Mouse (Mus musculus): ENCODE measurements around the gene Lao1. TPM values are rescaled to one million over a fixed set of nuclear protein-coding genes. Genes with fewer than 3 reads are reported as not detected.
A peak's percentile ranks its signal among the peaks of the same experiment; 100 is the strongest.

Lao1 gene
- polyA plus RNA-seq, 1 experiment from 2014 or later = not detected

- Histone ChIP-seq H3K9ac (ENCODE audit: low read length) (no peak overlapping the region), H3K4me3 (ENCODE audit: low read length) (no peak overlapping the region), H3K9me3 (replicated peaks; ENCODE audit: control insufficient read depth, low read length) (no peaks in the 10 kb centered on the region), H3K27me3 (ENCODE audit: control insufficient read depth, insufficient read depth, low read length) (no peaks in the 10 kb centered on the region), H3K27ac (ENCODE audit: low read length) (no peak overlapping the region), H3K4me1 (ENCODE audit: control insufficient read depth, insufficient read depth, low read length) (peaks cover 13% of the 10 kb centered on the region), H3K4me2 (ENCODE audit: low read depth, low read length) (no peak overlapping the region), H3K36me3 (ENCODE audit: control insufficient read depth, insufficient read depth) (no peaks in the 10 kb centered on the region)
- 50% methylated on average over 6 of the region's 6 CpGs for WGBS
- 0 out of 2 replicates have a peak, but pooled peaks have one; percentile 30 for ATAC-seq (replicated peaks; ENCODE audit: extremely low read depth, insufficient read depth, low FRiP score)
Observed at GRCm38 (mm10) chr4:119008476-119008875, 47.1 kb downstream of the Lao1 start.

GRCm38 (mm10) chr4:119009814-119010213 is 48.4 kb downstream of the Lao1 start:
- no peaks in the 10 kb centered on the region for H3K9me3 ChIP-seq (replicated peaks; ENCODE audit: control insufficient read depth, low read length)
- H3K4me1 ChIP-seq (ENCODE audit: control insufficient read depth, insufficient read depth, low read length) = peaks cover 11% of the 10 kb centered on the region
- no peak overlapping the region for H3K9ac ChIP-seq (ENCODE audit: low read length)
- whole genome bisulfite sequencing = 62% methylated on average over 8 of the region's 8 CpGs
- no peaks in the 10 kb centered on the region for H3K27me3 ChIP-seq (ENCODE audit: control insufficient read depth, insufficient read depth, low read length)
- H3K4me3 ChIP-seq (ENCODE audit: low read length) = no peak overlapping the region
- no peaks in the 10 kb centered on the region for H3K36me3 ChIP-seq (ENCODE audit: control insufficient read depth, insufficient read depth)
- H3K27ac ChIP-seq (ENCODE audit: low read length) = no peak overlapping the region
- H3K4me2 ChIP-seq (ENCODE audit: low read depth, low read length) = no peak overlapping the region
- ATAC-seq (replicated peaks; ENCODE audit: extremely low read depth, insufficient read depth, low FRiP score) = no peak

- Histone ChIP-seq H3K27me3 (ENCODE audit: control insufficient read depth, insufficient read depth, low read length) (no peaks in the 10 kb centered on the region), H3K4me3 (ENCODE audit: low read length) (no peak overlapping the region), H3K4me1 (ENCODE audit: control insufficient read depth, insufficient read depth, low read length) (peaks cover 11% of the 10 kb centered on the region), H3K4me2 (ENCODE audit: low read depth, low read length) (no peak overlapping the region), H3K9me3 (replicated peaks; ENCODE audit: control insufficient read depth, low read length) (no peaks in the 10 kb centered on the region), H3K9ac (ENCODE audit: low read length) (no peak overlapping the region), H3K27ac (ENCODE audit: low read length) (no peak overlapping the region), H3K36me3 (ENCODE audit: control insufficient read depth, insufficient read depth) (no peaks in the 10 kb centered on the region)
- ATAC-seq (replicated peaks; ENCODE audit: extremely low read depth, insufficient read depth, low FRiP score) = no peak
- 67% methylated on average over 10 of the region's 10 CpGs for WGBS
Observed at GRCm38 (mm10) chr4:119011050-119011680, 49.8 kb downstream of the Lao1 start.

DNA sequence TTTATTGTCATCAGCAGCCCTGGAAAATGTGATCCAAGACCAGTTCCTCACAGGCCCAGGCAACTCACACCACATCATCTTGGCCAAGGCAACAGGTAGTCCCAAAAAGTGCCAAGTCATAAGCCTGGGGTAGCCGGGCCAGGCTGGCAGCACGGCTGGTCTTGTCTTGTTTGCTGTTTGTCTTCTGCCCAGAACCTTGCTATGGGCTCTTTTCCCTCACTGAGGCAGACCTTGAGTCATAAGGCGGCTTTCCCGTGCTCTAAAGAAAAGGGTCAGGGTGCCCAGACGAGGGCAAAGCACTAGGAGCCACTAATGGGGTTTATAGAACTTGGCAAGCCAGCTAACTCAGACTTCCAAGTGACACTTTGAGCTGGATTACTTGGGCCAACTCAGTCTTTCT is 51.7 kb downstream of the Lao1 start:
- peaks cover 11% of the 10 kb centered on the region for H3K4me1 ChIP-seq (ENCODE audit: control insufficient read depth, insufficient read depth, low read length)
- ATAC-seq (replicated peaks; ENCODE audit: extremely low read depth, insufficient read depth, low FRiP score) = no peak
- 88% methylated on average over 5 of the region's 5 CpGs for WGBS
- no peaks in the 10 kb centered on the region for H3K36me3 ChIP-seq (ENCODE audit: control insufficient read depth, insufficient read depth)
- H3K27me3 ChIP-seq (ENCODE audit: control insufficient read depth, insufficient read depth, low read length) = no peaks in the 10 kb centered on the region
- H3K27ac ChIP-seq (ENCODE audit: low read length) = no peak overlapping the region
- no peaks in the 10 kb centered on the region for H3K9me3 ChIP-seq (replicated peaks; ENCODE audit: control insufficient read depth, low read length)
- H3K9ac ChIP-seq (ENCODE audit: low read length) = no peak overlapping the region
- no peak overlapping the region for H3K4me2 ChIP-seq (ENCODE audit: low read depth, low read length)
- H3K4me3 ChIP-seq (ENCODE audit: low read length) = no peak overlapping the region

- no peak overlapping the region for H3K9ac ChIP-seq (ENCODE audit: low read length)
- no peaks in the 10 kb centered on the region for H3K27me3 ChIP-seq (ENCODE audit: control insufficient read depth, insufficient read depth, low read length)
- H3K9me3 ChIP-seq (replicated peaks; ENCODE audit: control insufficient read depth, low read length) = no peaks in the 10 kb centered on the region
- no peak overlapping the region for H3K4me2 ChIP-seq (ENCODE audit: low read depth, low read length)
- no peak for ATAC-seq (replicated peaks; ENCODE audit: extremely low read depth, insufficient read depth, low FRiP score)
- H3K27ac ChIP-seq (ENCODE audit: low read length) = no peak overlapping the region
- no peaks in the 10 kb centered on the region for H3K36me3 ChIP-seq (ENCODE audit: control insufficient read depth, insufficient read depth)
- no peak overlapping the region for H3K4me3 ChIP-seq (ENCODE audit: low read length)
- H3K4me1 ChIP-seq (ENCODE audit: control insufficient read depth, insufficient read depth, low read length) = peaks cover 17% of the 10 kb centered on the region
Observed at GRCm38 (mm10) chr4:119014997-119015396, 53.6 kb downstream of the Lao1 start.

- no peak overlapping the region for H3K27ac ChIP-seq (ENCODE audit: low read length)
- no peak overlapping the region for H3K4me2 ChIP-seq (ENCODE audit: low read depth, low read length)
- no peak for ATAC-seq (replicated peaks; ENCODE audit: extremely low read depth, insufficient read depth, low FRiP score)
- no peaks in the 10 kb centered on the region for H3K9me3 ChIP-seq (replicated peaks; ENCODE audit: control insufficient read depth, low read length)
- 65% methylated on average over 6 of the region's 6 CpGs for WGBS
- no peak overlapping the region for H3K4me3 ChIP-seq (ENCODE audit: low read length)
- H3K27me3 ChIP-seq (ENCODE audit: control insufficient read depth, insufficient read depth, low read length) = no peaks in the 10 kb centered on the region
- peaks cover 16% of the 10 kb centered on the region for H3K4me1 ChIP-seq (ENCODE audit: control insufficient read depth, insufficient read depth, low read length)
- no peak overlapping the region for H3K9ac ChIP-seq (ENCODE audit: low read length)
- H3K36me3 ChIP-seq (ENCODE audit: control insufficient read depth, insufficient read depth) = no peaks in the 10 kb centered on the region
Observed at GRCm38 (mm10) chr4:119015557-119015956, 54.2 kb downstream of the Lao1 start.

DNA sequence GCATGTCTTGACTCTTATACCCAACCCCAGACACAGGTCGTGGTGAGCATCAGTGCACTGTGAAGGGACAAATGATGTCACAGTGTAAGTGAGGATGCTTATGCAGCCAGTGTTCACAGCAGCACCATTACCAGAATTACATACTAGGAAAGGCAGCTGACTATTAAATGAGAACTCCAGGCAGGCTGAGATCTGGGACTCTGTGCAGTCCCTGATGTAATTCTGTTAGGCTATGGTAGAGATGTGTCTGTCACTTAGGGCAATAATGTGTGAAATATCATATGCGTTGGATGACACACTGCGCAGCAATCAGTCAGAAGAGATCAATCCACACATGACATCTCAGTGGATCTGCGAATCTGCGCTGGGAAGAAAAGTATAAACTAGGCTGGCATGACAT is 55.7 kb downstream of the Lao1 start:
- 83% methylated on average over 5 of the region's 5 CpGs for WGBS

More for the DNA sequence above, 55.7 kb downstream of the Lao1 start:
- H3K27ac ChIP-seq (ENCODE audit: low read length) = no peak overlapping the region
- peaks cover 29% of the 10 kb centered on the region for H3K4me1 ChIP-seq (ENCODE audit: control insufficient read depth, insufficient read depth, low read length)
- no peak overlapping the region for H3K4me2 ChIP-seq (ENCODE audit: low read depth, low read length)
- H3K36me3 ChIP-seq (ENCODE audit: control insufficient read depth, insufficient read depth) = no peaks in the 10 kb centered on the region
- ATAC-seq (replicated peaks; ENCODE audit: extremely low read depth, insufficient read depth, low FRiP score) = no peak
- H3K9ac ChIP-seq (ENCODE audit: low read length) = no peak overlapping the region
- H3K4me3 ChIP-seq (ENCODE audit: low read length) = no peak overlapping the region
- no peaks in the 10 kb centered on the region for H3K27me3 ChIP-seq (ENCODE audit: control insufficient read depth, insufficient read depth, low read length)
- no peaks in the 10 kb centered on the region for H3K9me3 ChIP-seq (replicated peaks; ENCODE audit: control insufficient read depth, low read length)

Other genes with a start within 250 kb of the Lao1 start
- not detected in 2 replicates for gene Olfr1340, start 241.4 kb upstream of the Lao1 start, polyA plus RNA-seq (2015; fragmentation: Nextera tagmentation; extraction: Ambion mirVana)
- not detected in 2 replicates for gene Olfr1339, start 229.4 kb upstream of the Lao1 start, polyA plus RNA-seq (2015; fragmentation: Nextera tagmentation; extraction: Ambion mirVana)
- gene Olfr1338, start 202.8 kb upstream of the Lao1 start, polyA plus RNA-seq (2015; fragmentation: Nextera tagmentation; extraction: Ambion mirVana) = not detected in 2 replicates
- not detected in 2 replicates for gene Olfr1337, start 179.0 kb upstream of the Lao1 start, polyA plus RNA-seq (2015; fragmentation: Nextera tagmentation; extraction: Ambion mirVana)
- gene Olfr1335, start 151.6 kb upstream of the Lao1 start, polyA plus RNA-seq (2015; fragmentation: Nextera tagmentation; extraction: Ambion mirVana) = not detected in 2 replicates
- gene Olfr1333, start 125.3 kb upstream of the Lao1 start, polyA plus RNA-seq (2015; fragmentation: Nextera tagmentation; extraction: Ambion mirVana) = not detected in 2 replicates
- not detected in 2 replicates for gene Olfr1331, start 96.9 kb upstream of the Lao1 start, polyA plus RNA-seq (2015; fragmentation: Nextera tagmentation; extraction: Ambion mirVana)
- gene Olfr1330, start 73.0 kb upstream of the Lao1 start, polyA plus RNA-seq (2015; fragmentation: Nextera tagmentation; extraction: Ambion mirVana) = 0.09 and 0.22 TPM in 2 replicates
- gene Olfr1329, start 44.1 kb upstream of the Lao1 start, polyA plus RNA-seq (2015; fragmentation: Nextera tagmentation; extraction: Ambion mirVana) = not detected in 2 replicates
- gene Olfr1328, start 23.0 kb upstream of the Lao1 start, polyA plus RNA-seq (2015; fragmentation: Nextera tagmentation; extraction: Ambion mirVana) = not detected in 2 replicates
- 129 and 136 TPM in 2 replicates for gene Slc2a1, start 147.1 kb downstream of the Lao1 start, polyA plus RNA-seq (2015; fragmentation: Nextera tagmentation; extraction: Ambion mirVana)
- gene Zfp691, start 212.6 kb downstream of the Lao1 start, polyA plus RNA-seq (2015; fragmentation: Nextera tagmentation; extraction: Ambion mirVana) = 7.7 and 10.8 TPM in 2 replicates
- gene Ermap, start 228.4 kb downstream of the Lao1 start, polyA plus RNA-seq (2015; fragmentation: Nextera tagmentation; extraction: Ambion mirVana) = 0.88 and 1.4 TPM in 2 replicates
- gene Svbp, start 233.7 kb downstream of the Lao1 start, polyA plus RNA-seq (2015; fragmentation: Nextera tagmentation; extraction: Ambion mirVana) = 114 and 119 TPM in 2 replicates

Measured in heart, embryonic 16.5 days (tissue).